Comparison of ENCODE assay signal across 8 mouse cellular contexts in genomic region chr11:114636292-114636691, GRCm38 (mm10). TPM values are rescaled to one million over a fixed set of nuclear protein-coding genes. Genes with fewer than 3 reads are reported as not detected.
DNase-seq lines count a peak whose midpoint lies in the region; ATAC-seq and TF ChIP-seq lines count a peak whose summit lies in the region.

No protein-coding gene starts in this region.

- peak overlapping the region; percentile 33 for H3K4me2 ChIP-seq in forebrain, postnatal 0 days (ENCODE audit: low read depth)
- no peak overlapping the region; the same call in 1 of the 2 replicates for H3K4me2 ChIP-seq in lung, embryonic 14.5 days

- no peak overlapping the region for H3K4me3 ChIP-seq in MEL (ENCODE audit: control insufficient read depth in 1 of 2, insufficient read depth in 1 of 2, low read depth in 2 of 2, low read length in 2 of 2)
- H3K4me3 ChIP-seq in forebrain, postnatal 0 days (ENCODE audit: low read depth, low read length) = no peak overlapping the region
- no peak overlapping the region for H3K4me3 ChIP-seq in lung, embryonic 14.5 days (ENCODE audit: low read depth, low read length)
- no peak overlapping the region for H3K4me3 ChIP-seq in thymus, adult 2 months (ENCODE audit: control insufficient read depth, insufficient read depth, low read length)

- no peak for TF ChIP-seq EP300 in MEL (IDR thresholded peaks at IDR 0.05; ENCODE audit: low read depth in 1 of 2, low read length in 2 of 2)

- intact Hi-C loops in heart, postnatal 36 days (cut with DNase I) = loop anchor here (1.0 to 10.0 kb wide), 8 partner anchors 65 to 931 kb away; no protein-coding TSS in a partner anchor

- no peaks in the 10 kb centered on the region for H3K9me3 ChIP-seq in MEL (replicated peaks; ENCODE audit: insufficient read depth, low read length)
- no peaks in the 10 kb centered on the region for H3K9me3 ChIP-seq in forebrain, postnatal 0 days (ENCODE audit: low read length)
- no peaks in the 10 kb centered on the region for H3K9me3 ChIP-seq in lung, embryonic 14.5 days (ENCODE audit: low read depth, low read length)

- ATAC-seq in forebrain, postnatal 0 days = peak; percentile 89
- ATAC-seq in lung, embryonic 14.5 days (ENCODE audit: insufficient read depth) = peak; percentile 79

- no peak for TF ChIP-seq POLR2A in MEL (IDR thresholded peaks at IDR 0.05; ENCODE audit: control insufficient read depth in 1 of 2, insufficient read depth in 1 of 2, low read depth in 1 of 2, low read length in 2 of 2, poor library complexity in 1 of 2)
- no peak for TF ChIP-seq POLR2A in thymus, adult 2 months (IDR thresholded peaks at IDR 0.05; ENCODE audit: control insufficient read depth, extremely low read depth, insufficient read depth, low read length, poor library complexity)

- TF ChIP-seq CTCF in MEL (IDR thresholded peaks at IDR 0.05 in 2 of 3, conservative IDR thresholded peaks at IDR 0.05 in 1 of 3; ENCODE audit: control insufficient read depth in 1 of 3, insufficient read depth in 1 of 3, low read depth in 2 of 3, low read length in 3 of 3, poor library complexity in 1 of 3, severe bottlenecking in 1 of 3) = peak; percentile 85 to 93 (median 92)
- TF ChIP-seq CTCF in forebrain, postnatal 0 days (IDR thresholded peaks at IDR 0.05; ENCODE audit: low read depth) = peak; percentile 99
- peak; percentile 98 for TF ChIP-seq CTCF in lung, embryonic 14.5 days (IDR thresholded peaks at IDR 0.05; ENCODE audit: low read depth)
- TF ChIP-seq CTCF in thymus, adult 2 months (IDR thresholded peaks at IDR 0.05; ENCODE audit: borderline replicate concordance, control insufficient read depth, extremely low read depth, insufficient read depth, low read length, poor library complexity) = peak; percentile 65; the same call in 1 of the 2 replicates

- no peaks in the 10 kb centered on the region for H3K79me2 ChIP-seq in MEL (ENCODE audit: control insufficient read depth, insufficient read depth, low read length, poor library complexity)

- TF ChIP-seq RAD21 in MEL (IDR thresholded peaks at IDR 0.05; ENCODE audit: low read depth, low read length) = peak; percentile 96

- WGBS in forebrain, postnatal 0 days = 1% methylated on average over 6 of the region's 6 CpGs
- under 1% methylated on average over 6 of the region's 6 CpGs for WGBS in lung, embryonic 14.5 days
- WGBS in thymus, adult 2 months = 1% methylated on average over 6 of the region's 6 CpGs

- H3K27ac ChIP-seq in MEL (ENCODE audit: control insufficient read depth, low read depth, low read length) = no peak overlapping the region
- H3K27ac ChIP-seq in forebrain, postnatal 0 days (ENCODE audit: low read depth, low read length) = no peak overlapping the region
- no peak overlapping the region for H3K27ac ChIP-seq in lung, embryonic 14.5 days (ENCODE audit: low read depth)
- no peak overlapping the region for H3K27ac ChIP-seq in thymus, adult 2 months (ENCODE audit: control insufficient read depth, insufficient read depth, low read length)

- H3K27me3 ChIP-seq in MEL (ENCODE audit: control insufficient read depth in 1 of 2, insufficient read depth in 2 of 2, low read length in 2 of 2) = no peaks in the 10 kb centered on the region
- H3K27me3 ChIP-seq in forebrain, postnatal 0 days (ENCODE audit: insufficient read depth, low read length) = no peaks in the 10 kb centered on the region
- H3K27me3 ChIP-seq in lung, embryonic 14.5 days (ENCODE audit: insufficient read depth, low read length) = peaks cover 28% of the 10 kb centered on the region
- H3K27me3 ChIP-seq in thymus, adult 2 months (ENCODE audit: control insufficient read depth, insufficient read depth, low read length) = no peaks in the 10 kb centered on the region

- DNase-seq in MEL (ENCODE audit: low read depth, low spot score) = peak; percentile 80
- DNase-seq in cerebellum, adult 18-20 months = peak; percentile 83 to 87
- peak; percentile 96 for DNase-seq in forebrain, postnatal 0 days
- peak; percentile 77 to 81 for DNase-seq in heart, postnatal 36 days
- DNase-seq in layer of hippocampus, adult 11-12 months (ENCODE audit: low spot score) = peak; percentile 91
- DNase-seq in lung, embryonic 14.5 days = peak; percentile 98
- peak; percentile 73 for DNase-seq in ovary, postnatal 10 days (ENCODE audit: low spot score)
- DNase-seq in thymus, adult 2 months = peak; percentile 81

- no peaks in the 10 kb centered on the region for H3K4me1 ChIP-seq in MEL (ENCODE audit: control insufficient read depth in 1 of 2, insufficient read depth in 2 of 2, low read length in 2 of 2)
- no peaks in the 10 kb centered on the region for H3K4me1 ChIP-seq in forebrain, postnatal 0 days (ENCODE audit: insufficient read depth)
- H3K4me1 ChIP-seq in lung, embryonic 14.5 days (ENCODE audit: insufficient read depth) = no peaks in the 10 kb centered on the region
- peaks cover 8% of the 10 kb centered on the region for H3K4me1 ChIP-seq in thymus, adult 2 months (replicated peaks; ENCODE audit: control insufficient read depth, insufficient read depth, low read length)

- no peaks in the 10 kb centered on the region for H3K36me3 ChIP-seq in MEL (ENCODE audit: control insufficient read depth in 1 of 2, insufficient read depth in 2 of 2, low read length in 2 of 2)
- no peaks in the 10 kb centered on the region for H3K36me3 ChIP-seq in forebrain, postnatal 0 days (ENCODE audit: insufficient read depth)
- no peaks in the 10 kb centered on the region for H3K36me3 ChIP-seq in lung, embryonic 14.5 days (ENCODE audit: insufficient read depth)
- H3K36me3 ChIP-seq in thymus, adult 2 months (ENCODE audit: control insufficient read depth, insufficient read depth, low read length) = no peaks in the 10 kb centered on the region

- H3K9ac ChIP-seq in MEL (ENCODE audit: control insufficient read depth, low read depth, low read length, poor library complexity, severe bottlenecking) = no peak overlapping the region
- no peak overlapping the region for H3K9ac ChIP-seq in forebrain, postnatal 0 days
- H3K9ac ChIP-seq in lung, embryonic 14.5 days = no peak overlapping the region

TF ChIP-seq in MEL, 35 proteins besides CTCF, POLR2A, EP300 and RAD21:
- peak; percentile 88 for TF ChIP-seq SMC3 (IDR thresholded peaks at IDR 0.05; ENCODE audit: low read depth, low read length)
- peak; percentile 85 for TF ChIP-seq ZC3H11A (IDR thresholded peaks at IDR 0.05; ENCODE audit: low read depth, low read length)
- no peak for TF ChIP-seq POLR2AphosphoS5 (IDR thresholded peaks at IDR 0.05; ENCODE audit: borderline replicate concordance, low read depth, low read length)

RNA-seq across cellular contexts. Expression of gene Rpl38, which starts 32.0 kb away (rescaled TPM):
- total RNA-seq in MEL (2012; rRNA removed) = 4,892 and 5,142 TPM in 2 replicates
- 1,000 to 10,000 TPM in 1 of 2 experiments, 100 to 1,000 TPM in 1; 851 to 1,236 TPM for polyA plus RNA-seq in MEL (2012; ENCODE audit: insufficient read depth in 1 of 2, insufficient read length in 2 of 2, low read depth in 1 of 2, low replicate concordance in 2 of 2, missing spikeins in 1 of 2)
- total RNA-seq in forebrain, postnatal 0 days (2014; rRNA removed) = 1,173 and 2,728 TPM in 2 replicates
- polyA plus RNA-seq in forebrain, postnatal 0 days (2015; fragmentation: Nextera tagmentation; extraction: Ambion mirVana) = 1,003 and 1,434 TPM in 2 replicates
- 100 to 1,000 TPM; 567 to 618 TPM for total RNA-seq in heart, postnatal 36 days (2021)
- polyA plus RNA-seq in lung, embryonic 14.5 days (2014; fragmentation: Nextera tagmentation; extraction: Ambion mirVana) = 978 and 1,085 TPM in 2 replicates
- polyA plus RNA-seq in thymus, adult 2 months (2012; rRNA removed) = 481 and 516 TPM in 2 replicates

RNA-seq across cellular contexts. Expression of gene Ttyh2, which starts 38.9 kb away (rescaled TPM):
- total RNA-seq in MEL (2012; rRNA removed) = 9.7 and 10.4 TPM in 2 replicates
- polyA plus RNA-seq in MEL (2012; ENCODE audit: insufficient read depth in 1 of 2, insufficient read length in 2 of 2, low read depth in 1 of 2, low replicate concordance in 2 of 2, missing spikeins in 1 of 2) = 1 to 10 TPM in 1 of 2 experiments, not detected in 1; 7.2 TPM
- 26.6 and 29.9 TPM in 2 replicates for total RNA-seq in forebrain, postnatal 0 days (2014; rRNA removed)
- 24.4 and 26.4 TPM in 2 replicates for polyA plus RNA-seq in forebrain, postnatal 0 days (2015; fragmentation: Nextera tagmentation; extraction: Ambion mirVana)
- 1 to 10 TPM; 4.2 to 5.3 TPM for total RNA-seq in heart, postnatal 36 days (2021)
- 12.1 and 13.1 TPM in 2 replicates for polyA plus RNA-seq in lung, embryonic 14.5 days (2014; fragmentation: Nextera tagmentation; extraction: Ambion mirVana)
- polyA plus RNA-seq in thymus, adult 2 months (2012; rRNA removed) = 17.1 and 17.3 TPM in 2 replicates
